ENCODE assay signal across 25 mouse cellular contexts in genomic region chr2:164419489-164419888, GRCm38 (mm10). TPM values are rescaled to one million over a fixed set of nuclear protein-coding genes. Genes with fewer than 3 reads are reported as not detected.
A peak's percentile ranks its signal among the peaks of the same experiment; 100 is the strongest.
DNase-seq lines count a peak whose midpoint lies in the region; ATAC-seq and TF ChIP-seq lines count a peak whose summit lies in the region.
"Had no signal": no experiment of that assay in that cellular context is flagged by ENCODE, and none has a peak within 500 bp of the region (broad histone marks: within the 10 kb centered on the region; RNA-seq: fewer than 3 reads in every experiment).

No protein-coding gene starts in this region.

- H3K9ac ChIP-seq in kidney, postnatal 0 days (ENCODE audit: low read depth, low read length) = no peak overlapping the region
- H3K9ac ChIP-seq: embryonic facial prominence, embryonic 15.5 days; forebrain, embryonic 15.5 days; liver, embryonic 14.5 days; lung, embryonic 15.5 days; midbrain, embryonic 15.5 days had no signal

- no peak for ATAC-seq in kidney, postnatal 0 days (replicated peaks; ENCODE audit: low FRiP score, low read depth)
- ATAC-seq: forebrain, embryonic 15.5 days; hindbrain, postnatal 0 days; intestine, embryonic 16.5 days; midbrain, embryonic 15.5 days had no signal

- no peak overlapping the region for H3K4me3 ChIP-seq in kidney, postnatal 0 days (replicated peaks; ENCODE audit: low read depth, low read length)
- H3K4me3 ChIP-seq: embryonic facial prominence, embryonic 15.5 days; forebrain, embryonic 15.5 days; heart, embryonic 10.5 days; lung, embryonic 15.5 days; megakaryocyte, embryonic 14.5 days; midbrain, embryonic 15.5 days had no signal

- TF ChIP-seq CTCF in kidney, postnatal 0 days (IDR thresholded peaks at IDR 0.05; ENCODE audit: low read depth) = no peak

- no peak overlapping the region for H3K4me2 ChIP-seq in kidney, postnatal 0 days (ENCODE audit: low read length)
- H3K4me2 ChIP-seq: embryonic facial prominence, embryonic 15.5 days; forebrain, embryonic 15.5 days; lung, embryonic 15.5 days; midbrain, embryonic 15.5 days had no signal

- H3K27ac ChIP-seq in kidney, postnatal 0 days = peak overlapping the region; percentile 66
- H3K27ac ChIP-seq: embryonic facial prominence, embryonic 15.5 days; forebrain, embryonic 15.5 days; heart, embryonic 10.5 days; hindbrain, postnatal 0 days; liver, embryonic 14.5 days; lung, embryonic 15.5 days; midbrain, embryonic 15.5 days had no signal

- H3K36me3 ChIP-seq in kidney, postnatal 0 days (ENCODE audit: insufficient read depth, low read length) = peaks cover 18% of the 10 kb centered on the region
- H3K36me3 ChIP-seq: forebrain, embryonic 15.5 days; G1E; midbrain, embryonic 15.5 days had no signal

- peak; percentile 30 for DNase-seq in embryo, embryonic 10 days (ENCODE audit: low spot score)
- DNase-seq in embryo, embryonic 10.5 days (ENCODE audit: low spot score) = no peak
- no peak for DNase-seq in kidney, postnatal 0 days (ENCODE audit: low spot score)
- DNase-seq in kidney, adult 18-20 months = no peak
- peak; percentile 67 for DNase-seq in R1 (ENCODE audit: low read depth, low spot score)
- no peak for DNase-seq in thymus, postnatal 36 days
- DNase-seq in thymus, postnatal 25 days = no peak
- DNase-seq: adrenal gland, adult 2 months; cerebellum, adult 11-12 months; cerebellum, postnatal 10 days; embryo, embryonic 11 days; lung, postnatal 36 days; thymus, postnatal 14 days had no signal

- H3K27me3 ChIP-seq in kidney, postnatal 0 days (ENCODE audit: insufficient read depth, low read length) = no peaks in the 10 kb centered on the region
- H3K27me3 ChIP-seq: lung, embryonic 15.5 days; midbrain, embryonic 15.5 days had no signal

- H3K9me3 ChIP-seq in kidney, postnatal 0 days (replicated peaks; ENCODE audit: low read length) = no peaks in the 10 kb centered on the region
- H3K9me3 ChIP-seq: embryonic facial prominence, embryonic 15.5 days; forebrain, embryonic 15.5 days; G1E; heart, embryonic 10.5 days; lung, embryonic 15.5 days; megakaryocyte, embryonic 14.5 days; midbrain, embryonic 15.5 days had no signal

- H3K4me1 ChIP-seq in kidney, postnatal 0 days (replicated peaks; ENCODE audit: insufficient read depth, low read length) = no peaks in the 10 kb centered on the region
- H3K4me1 ChIP-seq: forebrain, embryonic 15.5 days; megakaryocyte, embryonic 14.5 days; midbrain, embryonic 15.5 days had no signal

- WGBS in kidney, postnatal 0 days = 0% methylated on average over 3 of the region's 3 CpGs

RNA-seq across cellular contexts. Expression of gene Matn4, which starts 14.5 kb away (rescaled TPM):
- 0.46 and 0.62 TPM in 2 replicates for polyA plus RNA-seq in kidney, postnatal 0 days (2015; fragmentation: Nextera tagmentation; extraction: Ambion mirVana)
- polyA plus RNA-seq: G1E had no signal

RNA-seq across cellular contexts. Expression of gene Rbpjl, which starts 16.5 kb away (rescaled TPM):
- not detected in 2 replicates for polyA plus RNA-seq in kidney, postnatal 0 days (2015; fragmentation: Nextera tagmentation; extraction: Ambion mirVana)
- polyA plus RNA-seq: adrenal gland, adult 2 months; G1E; hindbrain, embryonic 11.5 days; midbrain, embryonic 15.5 days had no signal

RNA-seq across cellular contexts. Expression of gene Sdc4, which starts 24.2 kb away (rescaled TPM):
- 183 and 227 TPM in 2 replicates for polyA plus RNA-seq in kidney, postnatal 0 days (2015; fragmentation: Nextera tagmentation; extraction: Ambion mirVana)
- polyA plus RNA-seq: G1E had no signal

RNA-seq across cellular contexts. Expression of gene Slpi, which starts 30.6 kb away (rescaled TPM):
- polyA plus RNA-seq in kidney, postnatal 0 days (2015; fragmentation: Nextera tagmentation; extraction: Ambion mirVana) = 4.8 and 9.6 TPM in 2 replicates
- polyA plus RNA-seq: forebrain, embryonic 15.5 days; G1E; midbrain, embryonic 15.5 days; neural tube, embryonic 14.5 days had no signal

RNA-seq across cellular contexts. Expression of gene Sys1, which starts 37.3 kb away (rescaled TPM):
- polyA plus RNA-seq in kidney, postnatal 0 days (2015; fragmentation: Nextera tagmentation; extraction: Ambion mirVana) = 83.0 and 83.1 TPM in 2 replicates

Comparison
In these comparisons a context has a peak if more than half of its experiments do, and no peak if none do; other contexts are left out.
1. DNase-seq: peak in embryo, embryonic 10 days (single experiment) and R1 (single experiment); none in embryo, embryonic 10.5 days (single experiment), kidney, postnatal 0 days (single experiment), kidney, adult 18-20 months (single experiment), thymus, postnatal 36 days (0 of 2) and thymus, postnatal 25 days (single experiment).